In the genomic region with DNA sequence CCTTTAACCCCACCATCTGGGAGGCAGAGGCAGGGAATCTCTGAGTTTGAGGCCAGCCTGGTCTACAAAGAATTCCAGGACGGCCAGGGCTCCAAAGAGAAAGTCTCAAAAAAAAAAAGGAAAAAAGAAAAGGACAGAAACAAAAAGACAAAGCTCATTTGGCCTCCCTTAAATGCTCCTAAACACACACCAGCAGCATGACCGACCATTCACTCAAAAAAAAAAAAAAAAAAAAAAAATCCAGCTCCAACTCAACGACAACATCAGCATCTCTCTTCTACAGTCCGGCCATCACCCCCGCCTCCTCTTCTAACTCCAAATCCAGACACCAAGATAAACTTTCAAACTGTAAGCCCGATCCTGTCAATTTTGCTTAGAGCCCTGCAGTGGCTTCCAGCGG, we compare ENCODE assay signal across 8 mouse cellular contexts. TPM values are rescaled to one million over a fixed set of nuclear protein-coding genes. Genes with fewer than 3 reads are reported as not detected.
A peak's percentile ranks its signal among the peaks of the same experiment; 100 is the strongest.
DNase-seq lines count a peak whose midpoint lies in the region; ATAC-seq lines count a peak whose summit lies in the region.

No protein-coding gene starts in this region.

- WGBS in lung, embryonic 15.5 days = 6% methylated on average over 7 of the region's 7 CpGs
- 6% methylated on average over 7 of the region's 7 CpGs for WGBS in embryonic facial prominence, embryonic 15.5 days
- WGBS in limb, embryonic 10.5 days = 20% methylated on average over 7 of the region's 7 CpGs
- 16% methylated on average over 7 of the region's 7 CpGs for WGBS in neural tube, embryonic 15.5 days

- peaks cover 43% of the 10 kb centered on the region for H3K36me3 ChIP-seq in lung, embryonic 15.5 days
- H3K36me3 ChIP-seq in embryonic facial prominence, embryonic 15.5 days = peaks cover 41% of the 10 kb centered on the region
- peaks cover 45% of the 10 kb centered on the region for H3K36me3 ChIP-seq in limb, embryonic 10.5 days
- peaks cover 42% of the 10 kb centered on the region for H3K36me3 ChIP-seq in neural tube, embryonic 15.5 days

- no peak for ATAC-seq in lung, embryonic 15.5 days (ENCODE audit: borderline replicate concordance, extremely low read depth, low FRiP score, low TSS enrichment)
- no peak for ATAC-seq in embryonic facial prominence, embryonic 15.5 days (ENCODE audit: insufficient number of reproducible peaks, low FRiP score, low TSS enrichment, low read depth)
- ATAC-seq in neural tube, embryonic 15.5 days (ENCODE audit: low FRiP score) = no peak

- H3K4me2 ChIP-seq in lung, embryonic 15.5 days = peak overlapping the region; percentile 77
- peak overlapping the region; percentile 81 for H3K4me2 ChIP-seq in embryonic facial prominence, embryonic 15.5 days (replicated peaks)
- peak overlapping the region; percentile 85 for H3K4me2 ChIP-seq in neural tube, embryonic 15.5 days

- H3K4me3 ChIP-seq in lung, embryonic 15.5 days = peak overlapping the region; percentile 90
- H3K4me3 ChIP-seq in embryonic facial prominence, embryonic 15.5 days (replicated peaks) = peak overlapping the region; percentile 99
- H3K4me3 ChIP-seq in limb, embryonic 10.5 days = peak overlapping the region; percentile 87
- H3K4me3 ChIP-seq in neural tube, embryonic 15.5 days (replicated peaks) = peak overlapping the region; percentile 66

- H3K4me1 ChIP-seq in lung, embryonic 15.5 days = peaks cover 17% of the 10 kb centered on the region
- peaks cover 21% of the 10 kb centered on the region for H3K4me1 ChIP-seq in embryonic facial prominence, embryonic 15.5 days
- H3K4me1 ChIP-seq in limb, embryonic 10.5 days = peaks cover 21% of the 10 kb centered on the region
- peaks cover 25% of the 10 kb centered on the region for H3K4me1 ChIP-seq in neural tube, embryonic 15.5 days

- H3K27ac ChIP-seq in lung, embryonic 15.5 days = no peak overlapping the region
- H3K27ac ChIP-seq in embryonic facial prominence, embryonic 15.5 days (replicated peaks) = peak overlapping the region; percentile 92; the same call in 1 of the 2 replicates
- H3K27ac ChIP-seq in limb, embryonic 10.5 days = peak overlapping the region; percentile 98
- H3K27ac ChIP-seq in neural tube, embryonic 15.5 days (replicated peaks) = no peak overlapping the region

- H3K9ac ChIP-seq in lung, embryonic 15.5 days = peak overlapping the region; percentile 96
- H3K9ac ChIP-seq in embryonic facial prominence, embryonic 15.5 days = peak overlapping the region; percentile 97
- H3K9ac ChIP-seq in neural tube, embryonic 15.5 days (replicated peaks) = peak overlapping the region; percentile 74

- no peaks in the 10 kb centered on the region for H3K27me3 ChIP-seq in lung, embryonic 15.5 days
- no peaks in the 10 kb centered on the region for H3K27me3 ChIP-seq in embryonic facial prominence, embryonic 15.5 days
- peaks cover 2% of the 10 kb centered on the region; the same call in 1 of the 2 replicates for H3K27me3 ChIP-seq in limb, embryonic 10.5 days (ENCODE audit: low read depth, poor library complexity, severe bottlenecking)
- no peaks in the 10 kb centered on the region for H3K27me3 ChIP-seq in neural tube, embryonic 15.5 days (replicated peaks)

- DNase-seq in lung, postnatal 10 days = no peak
- no peak for DNase-seq in limb, embryonic 10.5 days (ENCODE audit: low spot score)
- no peak for DNase-seq in frontal cortex, adult 2 months (ENCODE audit: extremely low spot score in 1 of 2, low spot score in 1 of 2)
- DNase-seq in left cerebral cortex, adult 9 months (ENCODE audit: low spot score in 2 of 2) = no peak
- DNase-seq in kidney, postnatal 36 days = no peak

- no peaks in the 10 kb centered on the region for H3K9me3 ChIP-seq in lung, embryonic 15.5 days
- H3K9me3 ChIP-seq in embryonic facial prominence, embryonic 15.5 days (replicated peaks) = no peaks in the 10 kb centered on the region
- no peaks in the 10 kb centered on the region for H3K9me3 ChIP-seq in limb, embryonic 10.5 days (replicated peaks)
- H3K9me3 ChIP-seq in neural tube, embryonic 15.5 days (replicated peaks) = no peaks in the 10 kb centered on the region

RNA-seq across cellular contexts. Expression of gene Eif4a3, which starts 1.0 kb away (rescaled TPM):
- polyA plus RNA-seq in lung, embryonic 15.5 days (2015; fragmentation: Nextera tagmentation; extraction: Ambion mirVana) = 369 and 387 TPM in 2 replicates
- polyA plus RNA-seq in embryonic facial prominence, embryonic 15.5 days (2015; fragmentation: Nextera tagmentation; extraction: Ambion mirVana) = 329 and 338 TPM in 2 replicates
- polyA plus RNA-seq in limb, embryonic 10.5 days (2016; fragmentation: Nextera tagmentation; extraction: Ambion mirVana) = 503 and 564 TPM in 2 replicates
- polyA plus RNA-seq in neural tube, embryonic 15.5 days (2015; fragmentation: Nextera tagmentation; extraction: Ambion mirVana) = 241 and 279 TPM in 2 replicates
- polyA plus RNA-seq in frontal cortex, adult 2 months (2012; rRNA removed) = 98.0 and 109 TPM in 2 replicates

RNA-seq across cellular contexts. Expression of gene Card14, which starts 8.7 kb away (rescaled TPM):
- 0.05 and 0.09 TPM in 2 replicates for polyA plus RNA-seq in lung, embryonic 15.5 days (2015; fragmentation: Nextera tagmentation; extraction: Ambion mirVana)
- polyA plus RNA-seq in embryonic facial prominence, embryonic 15.5 days (2015; fragmentation: Nextera tagmentation; extraction: Ambion mirVana) = 4.0 and 4.3 TPM in 2 replicates
- polyA plus RNA-seq in limb, embryonic 10.5 days (2016; fragmentation: Nextera tagmentation; extraction: Ambion mirVana) = 0.08 and 0.30 TPM in 2 replicates
- polyA plus RNA-seq in neural tube, embryonic 15.5 days (2015; fragmentation: Nextera tagmentation; extraction: Ambion mirVana) = 0.33 and 0.69 TPM in 2 replicates
- polyA plus RNA-seq in frontal cortex, adult 2 months (2012; rRNA removed) = 0.15 and 0.32 TPM in 2 replicates

RNA-seq across cellular contexts. Expression of gene Gaa, which starts 31.2 kb away (rescaled TPM):
- polyA plus RNA-seq in lung, embryonic 15.5 days (2015; fragmentation: Nextera tagmentation; extraction: Ambion mirVana) = 61.5 and 66.1 TPM in 2 replicates
- 81.4 and 90.1 TPM in 2 replicates for polyA plus RNA-seq in embryonic facial prominence, embryonic 15.5 days (2015; fragmentation: Nextera tagmentation; extraction: Ambion mirVana)
- 23.4 and 27.8 TPM in 2 replicates for polyA plus RNA-seq in limb, embryonic 10.5 days (2016; fragmentation: Nextera tagmentation; extraction: Ambion mirVana)
- polyA plus RNA-seq in neural tube, embryonic 15.5 days (2015; fragmentation: Nextera tagmentation; extraction: Ambion mirVana) = 102 and 105 TPM in 2 replicates
- 182 and 207 TPM in 2 replicates for polyA plus RNA-seq in frontal cortex, adult 2 months (2012; rRNA removed)

RNA-seq across cellular contexts. Expression of gene Sgsh, which starts 56.4 kb away (rescaled TPM):
- polyA plus RNA-seq in lung, embryonic 15.5 days (2015; fragmentation: Nextera tagmentation; extraction: Ambion mirVana) = 7.6 and 8.7 TPM in 2 replicates
- 6.5 and 6.7 TPM in 2 replicates for polyA plus RNA-seq in embryonic facial prominence, embryonic 15.5 days (2015; fragmentation: Nextera tagmentation; extraction: Ambion mirVana)
- polyA plus RNA-seq in limb, embryonic 10.5 days (2016; fragmentation: Nextera tagmentation; extraction: Ambion mirVana) = 6.5 and 8.1 TPM in 2 replicates
- 4.7 and 5.6 TPM in 2 replicates for polyA plus RNA-seq in neural tube, embryonic 15.5 days (2015; fragmentation: Nextera tagmentation; extraction: Ambion mirVana)
- 5.0 and 5.8 TPM in 2 replicates for polyA plus RNA-seq in frontal cortex, adult 2 months (2012; rRNA removed)

RNA-seq across cellular contexts. Expression of gene Slc26a11, which starts 56.4 kb away (rescaled TPM):
- polyA plus RNA-seq in lung, embryonic 15.5 days (2015; fragmentation: Nextera tagmentation; extraction: Ambion mirVana) = 9.5 and 12.3 TPM in 2 replicates
- polyA plus RNA-seq in embryonic facial prominence, embryonic 15.5 days (2015; fragmentation: Nextera tagmentation; extraction: Ambion mirVana) = 10.8 and 11.7 TPM in 2 replicates
- polyA plus RNA-seq in limb, embryonic 10.5 days (2016; fragmentation: Nextera tagmentation; extraction: Ambion mirVana) = 8.9 and 9.4 TPM in 2 replicates
- 5.8 and 7.3 TPM in 2 replicates for polyA plus RNA-seq in neural tube, embryonic 15.5 days (2015; fragmentation: Nextera tagmentation; extraction: Ambion mirVana)
- 5.9 and 6.6 TPM in 2 replicates for polyA plus RNA-seq in frontal cortex, adult 2 months (2012; rRNA removed)

Comparison
In these comparisons a context has a peak if more than half of its experiments do, and no peak if none do; other contexts are left out.
1. H3K27ac ChIP-seq: peak in embryonic facial prominence, embryonic 15.5 days (single experiment) and limb, embryonic 10.5 days (single experiment); none in lung, embryonic 15.5 days (single experiment) and neural tube, embryonic 15.5 days (single experiment).
2. Peak in every context shown above with its lines, with median percentiles within 50 percentile points of each other: H3K4me2 ChIP-seq, H3K4me3 ChIP-seq and H3K9ac ChIP-seq.